Mouse (Mus musculus): Measurements from ENCODE around the gene Acsbg1. TPM values are rescaled to one million over a fixed set of nuclear protein-coding genes. Genes with fewer than 3 reads are reported as not detected.

The Acsbg1 gene
- polyA plus RNA-seq, 1 experiment from 2014 or later: 14.7 TPM

- Histone ChIP-seq H3K4me2 (ENCODE audit: low read length) (no peak overlapping the region), H3K4me3 (replicated peaks; ENCODE audit: low read depth, low read length) (no peak overlapping the region), H3K4me1 (ENCODE audit: control insufficient read depth, insufficient read depth, low read length) (0 out of 2 replicates have a peak, but pooled peaks cover 3% of the 10 kb centered on the region), H3K27ac (replicated peaks; ENCODE audit: low read depth, low read length) (no peak overlapping the region), H3K36me3 (ENCODE audit: control insufficient read depth, insufficient read depth, low read length) (no peaks in the 10 kb centered on the region), H3K9ac (replicated peaks; ENCODE audit: low read length) (no peak overlapping the region), H3K27me3 (ENCODE audit: control insufficient read depth, insufficient read depth, low read length) (no peaks in the 10 kb centered on the region), H3K9me3 (ENCODE audit: control insufficient read depth, low read length) (no peaks in the 10 kb centered on the region)
- DNase-seq (no peak), ATAC-seq (ENCODE audit: low FRiP score, low TSS enrichment) (no peak)
- 89% methylated on average over 6 of the region's 6 CpGs for WGBS
These were observed 5.3 kb downstream of the Acsbg1 start for GRCm38 (mm10) chr9:54656402-54656801.

GRCm38 (mm10) chr9:54655846-54656245 is 5.8 kb downstream of the Acsbg1 start:
- DNase-seq: no peak
- Histone ChIP-seq H3K9me3 (ENCODE audit: control insufficient read depth, low read length) (no peaks in the 10 kb centered on the region), H3K4me3 (replicated peaks; ENCODE audit: low read depth, low read length) (no peak overlapping the region), H3K4me2 (ENCODE audit: low read length) (no peak overlapping the region), H3K9ac (replicated peaks; ENCODE audit: low read length) (no peak overlapping the region), H3K27me3 (ENCODE audit: control insufficient read depth, insufficient read depth, low read length) (no peaks in the 10 kb centered on the region), H3K27ac (replicated peaks; ENCODE audit: low read depth, low read length) (no peak overlapping the region), H3K36me3 (ENCODE audit: control insufficient read depth, insufficient read depth, low read length) (no peaks in the 10 kb centered on the region), H3K4me1 (ENCODE audit: control insufficient read depth, insufficient read depth, low read length) (0 out of 2 replicates have a peak, but pooled peaks cover 1% of the 10 kb centered on the region)
- WGBS: 76% methylated on average over 2 of the region's 2 CpGs
- ATAC-seq (ENCODE audit: low FRiP score, low TSS enrichment): no peak

DNA sequence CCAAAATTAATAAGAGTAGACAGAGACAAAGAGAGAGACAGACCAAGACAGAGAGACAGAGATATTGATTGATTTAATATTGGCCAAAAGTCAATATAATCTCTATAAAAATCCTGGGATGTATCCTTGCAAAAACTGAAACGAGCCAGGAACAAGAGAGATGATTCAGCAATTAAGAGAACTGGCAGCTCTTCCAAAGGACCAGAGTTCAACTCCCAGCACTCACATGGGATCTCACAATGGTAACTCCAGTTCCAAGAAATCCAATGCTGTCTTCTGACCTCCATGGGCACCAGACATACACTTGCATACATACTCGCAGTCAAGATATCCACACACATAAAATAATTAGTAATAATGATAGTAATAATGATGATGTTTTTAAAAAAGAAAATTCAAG is 8.9 kb downstream of the Acsbg1 start:
- Histone ChIP-seq H3K9me3 (ENCODE audit: control insufficient read depth, low read length) (no peaks in the 10 kb centered on the region), H3K36me3 (ENCODE audit: control insufficient read depth, insufficient read depth, low read length) (no peaks in the 10 kb centered on the region), H3K4me2 (ENCODE audit: low read length) (no peak overlapping the region), H3K27me3 (ENCODE audit: control insufficient read depth, insufficient read depth, low read length) (no peaks in the 10 kb centered on the region), H3K4me1 (ENCODE audit: control insufficient read depth, insufficient read depth, low read length) (no peaks in the 10 kb centered on the region), H3K4me3 (replicated peaks; ENCODE audit: low read depth, low read length) (no peak overlapping the region), H3K9ac (replicated peaks; ENCODE audit: low read length) (no peak overlapping the region), H3K27ac (replicated peaks; ENCODE audit: low read depth, low read length) (no peak overlapping the region)
- DNase-seq (no peak), ATAC-seq (ENCODE audit: low FRiP score, low TSS enrichment) (no peak)
- 84% methylated on average over 2 of the region's 2 CpGs for WGBS

DNA sequence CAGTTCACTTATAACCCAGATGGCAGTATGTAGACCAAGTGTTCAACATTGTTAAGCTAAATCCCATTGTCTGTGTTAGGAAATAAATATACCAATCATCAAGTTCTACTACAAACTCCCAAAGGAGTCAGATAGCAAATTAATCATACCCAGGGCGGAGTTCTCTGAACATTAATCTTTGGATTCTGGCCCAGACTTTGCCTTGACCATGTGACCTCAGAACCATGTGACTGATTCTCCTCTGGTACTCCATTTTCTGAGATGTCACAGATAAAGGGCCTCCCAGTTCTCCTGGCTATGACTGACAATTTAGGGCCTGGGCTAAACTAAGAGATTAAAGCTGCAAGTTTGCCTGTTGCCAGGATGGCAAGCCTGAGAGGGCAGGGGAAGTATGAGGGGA is 12.3 kb downstream of the Acsbg1 start:
- H3K9me3 ChIP-seq (ENCODE audit: control insufficient read depth, low read length): no peaks in the 10 kb centered on the region
- H3K4me2 ChIP-seq (ENCODE audit: low read length): no peak overlapping the region
- no peak overlapping the region for H3K4me3 ChIP-seq (replicated peaks; ENCODE audit: low read depth, low read length)
- WGBS: 92% methylated on average over 1 of the region's 1 CpGs
- no peaks in the 10 kb centered on the region for H3K27me3 ChIP-seq (ENCODE audit: control insufficient read depth, insufficient read depth, low read length)
- no peak for DNase-seq
- no peak for ATAC-seq (ENCODE audit: low FRiP score, low TSS enrichment)
- no peaks in the 10 kb centered on the region for H3K4me1 ChIP-seq (ENCODE audit: control insufficient read depth, insufficient read depth, low read length)
- no peak overlapping the region for H3K27ac ChIP-seq (replicated peaks; ENCODE audit: low read depth, low read length)
- no peaks in the 10 kb centered on the region for H3K36me3 ChIP-seq (ENCODE audit: control insufficient read depth, insufficient read depth, low read length)
- no peak overlapping the region for H3K9ac ChIP-seq (replicated peaks; ENCODE audit: low read length)

DNA sequence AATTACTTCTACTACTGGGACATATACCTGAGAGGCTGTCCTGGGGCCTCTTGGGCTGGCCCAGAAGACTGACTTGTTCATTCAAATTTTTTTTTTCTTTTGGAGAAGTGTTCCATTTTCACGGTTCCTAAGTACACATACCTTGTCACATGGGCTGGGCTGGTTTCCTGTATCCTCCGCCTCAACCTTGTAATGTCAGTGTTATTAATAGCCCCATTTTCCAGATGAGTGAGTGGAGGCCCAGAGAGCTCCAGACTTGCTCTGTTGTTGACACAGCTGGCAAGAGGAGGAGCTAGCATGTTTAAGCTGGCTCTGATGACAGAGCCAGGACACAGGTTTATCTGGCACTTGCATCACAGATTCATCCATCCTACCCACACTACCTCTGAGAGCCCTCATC is 14.2 kb downstream of the Acsbg1 start:
- 89% methylated on average over 2 of the region's 2 CpGs for WGBS
- Histone ChIP-seq H3K27me3 (ENCODE audit: control insufficient read depth, insufficient read depth, low read length) (no peaks in the 10 kb centered on the region), H3K9ac (replicated peaks; ENCODE audit: low read length) (no peak overlapping the region), H3K36me3 (ENCODE audit: control insufficient read depth, insufficient read depth, low read length) (no peaks in the 10 kb centered on the region), H3K27ac (replicated peaks; ENCODE audit: low read depth, low read length) (no peak overlapping the region), H3K9me3 (ENCODE audit: control insufficient read depth, low read length) (no peaks in the 10 kb centered on the region), H3K4me3 (replicated peaks; ENCODE audit: low read depth, low read length) (no peak overlapping the region), H3K4me2 (ENCODE audit: low read length) (no peak overlapping the region), H3K4me1 (ENCODE audit: control insufficient read depth, insufficient read depth, low read length) (no peaks in the 10 kb centered on the region)
- no peak for ATAC-seq (ENCODE audit: low FRiP score, low TSS enrichment)
- no peak for DNase-seq

- Histone ChIP-seq H3K27ac (replicated peaks; ENCODE audit: low read depth, low read length) (no peak overlapping the region), H3K4me1 (ENCODE audit: control insufficient read depth, insufficient read depth, low read length) (no peaks in the 10 kb centered on the region), H3K27me3 (ENCODE audit: control insufficient read depth, insufficient read depth, low read length) (no peaks in the 10 kb centered on the region), H3K9me3 (ENCODE audit: control insufficient read depth, low read length) (no peaks in the 10 kb centered on the region), H3K4me3 (replicated peaks; ENCODE audit: low read depth, low read length) (no peak overlapping the region), H3K36me3 (ENCODE audit: control insufficient read depth, insufficient read depth, low read length) (no peaks in the 10 kb centered on the region), H3K9ac (replicated peaks; ENCODE audit: low read length) (no peak overlapping the region), H3K4me2 (ENCODE audit: low read length) (no peak overlapping the region)
- no peak for DNase-seq
- no peak for ATAC-seq (ENCODE audit: low FRiP score, low TSS enrichment)
- 83% methylated on average over 9 of the region's 9 CpGs for WGBS
These were observed 15.4 kb downstream of the Acsbg1 start for GRCm38 (mm10) chr9:54646252-54646651.

DNA sequence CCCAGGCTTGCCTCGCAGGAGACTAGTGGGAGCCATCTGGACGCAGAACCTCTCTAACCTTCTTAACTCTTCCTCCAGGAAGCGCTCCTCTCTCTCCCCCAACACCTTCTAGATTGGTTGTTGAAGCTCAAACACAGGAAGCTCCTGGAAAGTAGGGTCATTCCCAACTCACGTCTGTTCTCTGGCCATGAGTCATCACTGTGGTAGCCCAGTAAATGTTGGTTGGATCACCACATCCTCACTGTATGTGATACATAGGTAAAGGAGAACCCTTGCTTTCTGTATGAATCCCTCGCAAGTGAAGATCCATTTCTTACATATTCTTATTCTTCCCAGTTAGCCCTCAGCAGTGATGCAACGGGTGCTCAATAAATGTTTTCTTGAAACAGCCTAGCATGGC is 16.1 kb downstream of the Acsbg1 start:
- DNase-seq: no peak
- Histone ChIP-seq H3K9me3 (ENCODE audit: control insufficient read depth, low read length) (no peaks in the 10 kb centered on the region), H3K4me1 (ENCODE audit: control insufficient read depth, insufficient read depth, low read length) (no peaks in the 10 kb centered on the region), H3K27me3 (ENCODE audit: control insufficient read depth, insufficient read depth, low read length) (no peaks in the 10 kb centered on the region), H3K4me2 (ENCODE audit: low read length) (no peak overlapping the region), H3K4me3 (replicated peaks; ENCODE audit: low read depth, low read length) (no peak overlapping the region), H3K27ac (replicated peaks; ENCODE audit: low read depth, low read length) (no peak overlapping the region), H3K36me3 (ENCODE audit: control insufficient read depth, insufficient read depth, low read length) (no peaks in the 10 kb centered on the region), H3K9ac (replicated peaks; ENCODE audit: low read length) (no peak overlapping the region)
- WGBS: 87% methylated on average over 6 of the region's 6 CpGs
- no peak for ATAC-seq (ENCODE audit: low FRiP score, low TSS enrichment)

- Histone ChIP-seq H3K4me2 (ENCODE audit: low read length) (no peak overlapping the region), H3K4me3 (replicated peaks; ENCODE audit: low read depth, low read length) (no peak overlapping the region), H3K9ac (replicated peaks; ENCODE audit: low read length) (no peak overlapping the region), H3K27me3 (ENCODE audit: control insufficient read depth, insufficient read depth, low read length) (no peaks in the 10 kb centered on the region), H3K36me3 (ENCODE audit: control insufficient read depth, insufficient read depth, low read length) (no peaks in the 10 kb centered on the region), H3K27ac (replicated peaks; ENCODE audit: low read depth, low read length) (no peak overlapping the region), H3K4me1 (ENCODE audit: control insufficient read depth, insufficient read depth, low read length) (no peaks in the 10 kb centered on the region), H3K9me3 (ENCODE audit: control insufficient read depth, low read length) (no peaks in the 10 kb centered on the region)
- no peak for DNase-seq
- no peak for ATAC-seq (ENCODE audit: low FRiP score, low TSS enrichment)
- WGBS: 96% methylated on average over 7 of the region's 7 CpGs
These were observed 18.5 kb downstream of the Acsbg1 start for GRCm38 (mm10) chr9:54643179-54643578.

DNA sequence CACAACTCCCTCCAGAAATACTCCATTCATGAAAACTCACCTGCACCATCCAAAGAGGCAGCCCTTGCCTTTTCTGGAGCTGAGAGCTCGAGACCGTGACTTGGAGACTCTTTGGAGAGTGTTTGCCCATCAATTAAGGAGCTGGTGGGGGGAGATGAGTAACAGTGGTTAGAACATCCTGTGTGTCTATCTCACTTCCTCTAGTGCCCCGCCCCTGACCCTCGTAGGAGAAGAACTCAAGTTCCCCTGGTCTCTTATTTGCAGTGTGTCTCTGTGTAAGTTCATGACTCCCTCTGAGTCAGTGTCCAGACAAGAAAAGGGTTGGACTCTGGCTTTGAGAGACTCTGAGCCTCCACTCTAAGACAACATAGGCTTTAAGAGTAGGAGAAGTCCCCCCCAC is 19.1 kb downstream of the Acsbg1 start:
- Histone ChIP-seq H3K9me3 (ENCODE audit: control insufficient read depth, low read length) (no peaks in the 10 kb centered on the region), H3K4me3 (replicated peaks; ENCODE audit: low read depth, low read length) (no peak overlapping the region), H3K9ac (replicated peaks; ENCODE audit: low read length) (no peak overlapping the region), H3K27me3 (ENCODE audit: control insufficient read depth, insufficient read depth, low read length) (no peaks in the 10 kb centered on the region), H3K27ac (replicated peaks; ENCODE audit: low read depth, low read length) (no peak overlapping the region), H3K4me1 (ENCODE audit: control insufficient read depth, insufficient read depth, low read length) (no peaks in the 10 kb centered on the region), H3K4me2 (ENCODE audit: low read length) (no peak overlapping the region), H3K36me3 (ENCODE audit: control insufficient read depth, insufficient read depth, low read length) (no peaks in the 10 kb centered on the region)
- WGBS: 90% methylated on average over 4 of the region's 4 CpGs
- DNase-seq (no peak), ATAC-seq (ENCODE audit: low FRiP score, low TSS enrichment) (no peak)
